ENCODE assay signal across 16 mouse cellular contexts in genomic region chr13:93920786-93921300, GRCm38 (mm10).
DNase-seq lines count a peak whose midpoint lies in the region; ATAC-seq and TF ChIP-seq lines count a peak whose summit lies in the region.
"Had no signal": no experiment of that assay in that cellular context is flagged by ENCODE, and none has a peak within 500 bp of the region (broad histone marks: within the 10 kb centered on the region; RNA-seq: fewer than 3 reads in every experiment).

No protein-coding gene starts in this region.

- no peak overlapping the region for H3K4me2 ChIP-seq in heart, postnatal 0 days (ENCODE audit: low read depth, low read length)
- no peak overlapping the region for H3K4me2 ChIP-seq in lung, embryonic 15.5 days
- no peak overlapping the region for H3K4me2 ChIP-seq in lung, postnatal 0 days (replicated peaks; ENCODE audit: low read depth, low read length)

- no peaks in the 10 kb centered on the region for H3K27me3 ChIP-seq in heart, postnatal 0 days (ENCODE audit: control insufficient read depth, insufficient read depth, low read length)
- H3K27me3 ChIP-seq in lung, embryonic 15.5 days: no peaks in the 10 kb centered on the region
- H3K27me3 ChIP-seq in lung, postnatal 0 days (replicated peaks; ENCODE audit: insufficient read depth, low read length): no peaks in the 10 kb centered on the region
- H3K27me3 ChIP-seq: CH12.LX had no signal

- H3K36me3 ChIP-seq in heart, postnatal 0 days (replicated peaks; ENCODE audit: control insufficient read depth, insufficient read depth, low read length): no peaks in the 10 kb centered on the region
- no peaks in the 10 kb centered on the region for H3K36me3 ChIP-seq in lung, embryonic 15.5 days
- no peaks in the 10 kb centered on the region for H3K36me3 ChIP-seq in lung, postnatal 0 days (ENCODE audit: insufficient read depth, low read length)

- peaks cover 17% of the 10 kb centered on the region for H3K4me1 ChIP-seq in heart, postnatal 0 days (ENCODE audit: control insufficient read depth, insufficient read depth)
- H3K4me1 ChIP-seq in lung, embryonic 15.5 days: peaks cover 68% of the 10 kb centered on the region
- H3K4me1 ChIP-seq in lung, adult 2 months (ENCODE audit: control insufficient read depth, insufficient read depth, low read length): no peaks in the 10 kb centered on the region; the same call in 1 of the 2 replicates
- peaks cover 3% of the 10 kb centered on the region; the same call in 1 of the 2 replicates for H3K4me1 ChIP-seq in lung, postnatal 0 days (ENCODE audit: insufficient read depth, low read depth, low read length)

- H3K9me3 ChIP-seq in heart, postnatal 0 days (replicated peaks; ENCODE audit: control insufficient read depth, low read length): no peaks in the 10 kb centered on the region
- no peaks in the 10 kb centered on the region for H3K9me3 ChIP-seq in lung, embryonic 15.5 days
- no peaks in the 10 kb centered on the region for H3K9me3 ChIP-seq in lung, postnatal 0 days (ENCODE audit: low read length)

- TF ChIP-seq POLR2A in lung, adult 2 months (IDR thresholded peaks at IDR 0.05; ENCODE audit: borderline replicate concordance, extremely low read depth, low read depth, low read length): no peak

- WGBS in heart, postnatal 0 days: 51% methylated on average over 4 of the region's 4 CpGs
- 54% methylated on average over 4 of the region's 4 CpGs for WGBS in lung, embryonic 15.5 days
- 55% methylated on average over 4 of the region's 4 CpGs for WGBS in lung, adult 2 months
- WGBS in lung, postnatal 0 days: 63% methylated on average over 4 of the region's 4 CpGs

- no peak for TF ChIP-seq CTCF in heart, postnatal 0 days (IDR thresholded peaks at IDR 0.05; ENCODE audit: low read depth)
- TF ChIP-seq CTCF in lung, adult 2 months (IDR thresholded peaks at IDR 0.05; ENCODE audit: insufficient read depth, low read length): no peak
- no peak for TF ChIP-seq CTCF in lung, postnatal 0 days (IDR thresholded peaks at IDR 0.05)

- no peak overlapping the region for H3K27ac ChIP-seq in heart, postnatal 0 days (ENCODE audit: low read depth)
- H3K27ac ChIP-seq in lung, embryonic 15.5 days: peak overlapping the region; percentile 73
- no peak overlapping the region for H3K27ac ChIP-seq in lung, postnatal 0 days (ENCODE audit: low read length)
- H3K27ac ChIP-seq: liver, embryonic 14.5 days had no signal

- H3K4me3 ChIP-seq in heart, postnatal 0 days (ENCODE audit: low read depth, low read length): no peak overlapping the region
- no peak overlapping the region for H3K4me3 ChIP-seq in lung, embryonic 15.5 days
- H3K4me3 ChIP-seq in lung, adult 2 months (replicated peaks; ENCODE audit: extremely low read depth, low read depth, low read length): no peak overlapping the region
- H3K4me3 ChIP-seq in lung, postnatal 0 days (ENCODE audit: low read depth, low read length): no peak overlapping the region

- ATAC-seq in heart, postnatal 0 days (ENCODE audit: insufficient read depth, low read depth): no peak
- ATAC-seq in lung, embryonic 15.5 days (ENCODE audit: borderline replicate concordance, extremely low read depth, low FRiP score, low TSS enrichment): no peak
- ATAC-seq in lung, postnatal 0 days: peak; percentile 58
- ATAC-seq: activated CD4-positive, CD25-positive, alpha-beta regulatory T cell, adult 4 months; forebrain, embryonic 16.5 days had no signal

- no peak overlapping the region for H3K9ac ChIP-seq in heart, postnatal 0 days (replicated peaks; ENCODE audit: low read depth, low read length)
- no peak overlapping the region for H3K9ac ChIP-seq in lung, embryonic 15.5 days
- no peak overlapping the region for H3K9ac ChIP-seq in lung, postnatal 0 days (replicated peaks; ENCODE audit: low read depth)
- H3K9ac ChIP-seq: liver, embryonic 14.5 days had no signal

- no peak for TF ChIP-seq EP300 in heart, postnatal 0 days (IDR thresholded peaks at IDR 0.05; ENCODE audit: low read depth)
- TF ChIP-seq EP300 in lung, postnatal 0 days (IDR thresholded peaks at IDR 0.05): no peak

- DNase-seq in heart, postnatal 0 days (ENCODE audit: low spot score): peak; percentile 7
- DNase-seq in heart, postnatal 25 days (ENCODE audit: low spot score): no peak
- no peak for DNase-seq in lung, adult 2 months
- DNase-seq in lung, postnatal 0 days (ENCODE audit: low spot score): peak; percentile 44
- no peak for DNase-seq in cerebellum, adult 9-11 months
- no peak for DNase-seq in natural killer cell, adult 2 months (ENCODE audit: low spot score in 2 of 2)
- DNase-seq: cerebellum, adult 9-10 months; embryo, embryonic 11 days; gastrocnemius, postnatal 10 days; left cerebral cortex, postnatal 4 days; spleen, adult 18-20 months had no signal

- intact Hi-C loops in heart, postnatal 25 days (cut with DNase I): loop anchor here (5.0 kb wide), 1 partner anchor 56 kb away; no protein-coding TSS in a partner anchor

Comparison
In these comparisons a context has a peak if more than half of its experiments do, and no peak if none do; other contexts are left out.
1. DNase-seq: peak in heart, postnatal 0 days (single experiment) and lung, postnatal 0 days (single experiment); none in heart, postnatal 25 days (single experiment), lung, adult 2 months (single experiment), cerebellum, adult 9-11 months (single experiment) and natural killer cell, adult 2 months (0 of 2).